In the genomic region with DNA sequence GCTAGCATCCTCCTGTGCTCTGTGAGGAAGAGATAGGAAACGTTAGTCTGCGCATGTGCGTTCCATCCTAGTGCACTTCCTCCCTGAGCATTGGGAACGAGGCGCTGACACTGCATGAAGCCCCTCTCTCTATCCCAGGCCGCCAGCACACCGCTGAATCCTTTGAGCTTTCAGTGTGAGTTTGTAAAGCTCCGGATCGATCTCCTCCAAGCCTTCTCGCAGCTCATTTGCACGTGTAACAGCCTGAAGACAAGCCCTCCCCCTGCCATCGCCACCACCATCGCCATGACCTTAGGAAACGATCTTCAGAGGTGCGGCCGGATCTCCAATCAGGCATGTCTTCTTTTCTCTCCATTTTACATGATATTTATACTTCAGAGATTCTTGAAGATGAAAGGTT, we compare ENCODE assay signal across 19 mouse cellular contexts.
"Had no signal": no experiment of that assay in that cellular context is flagged by ENCODE, and none has a peak within 500 bp of the region (broad histone marks: within the 10 kb centered on the region; RNA-seq: fewer than 3 reads in every experiment).

No protein-coding gene starts in this region.

- H3K27ac ChIP-seq: midbrain, embryonic 10.5 days; midbrain, embryonic 12.5 days; neural tube, embryonic 13.5 days; neural tube, embryonic 15.5 days had no signal

- H3K4me1 ChIP-seq: midbrain, embryonic 10.5 days; midbrain, embryonic 12.5 days; neural tube, embryonic 13.5 days; neural tube, embryonic 15.5 days had no signal

- ATAC-seq: liver, postnatal 0 days; midbrain, embryonic 16.5 days had no signal

- DNase-seq: liver, postnatal 0 days; lung, embryonic 14.5 days; lung, postnatal 10 days; lung, postnatal 4 days; midbrain, embryonic 14.5 days; retina, postnatal 1 day; right cerebral cortex, adult 18-20 months; right cerebral cortex, postnatal 25 days; right cerebral cortex, postnatal 4 days; spleen, adult 18-20 months; thymus, adult 18-20 months; thymus, postnatal 14 days; thymus, postnatal 36 days had no signal

- H3K4me3 ChIP-seq: midbrain, embryonic 10.5 days; midbrain, embryonic 12.5 days; myocyte; neural tube, embryonic 13.5 days; neural tube, embryonic 15.5 days had no signal
